Mouse (Mus musculus) intestine, postnatal 0 days (tissue): Measurements from ENCODE around the gene Mfsd6l. TPM values are rescaled to one million over a fixed set of nuclear protein-coding genes. Genes with fewer than 3 reads are reported as not detected.

Experiments
- ATAC-seq: fragments of 200-750 bp; cut with Nextera tagmentation; 2 replicates; pipeline ENCODE4 v1.8.0; 2017; ENCODE audit warnings: mild to moderate bottlenecking, moderate TSS enrichment, moderate library complexity
- H3K27ac ChIP-seq: fragments of 300-500 bp; sonication (generic); 2 replicates; pipeline ENCODE4 v1.5.1; 2014; ENCODE audit warnings: mild to moderate bottlenecking, low read depth, low read length, moderate library complexity
- H3K27me3 ChIP-seq: fragments of 300-500 bp; sonication (generic); replicated peaks from 2 replicates; pipeline ENCODE4 v1.6.1; 2014; ENCODE audit warnings: low read length, mixed read lengths; ENCODE audit not compliant: control insufficient read depth, insufficient read depth
- H3K36me3 ChIP-seq: fragments of 300-500 bp; sonication (generic); 2 replicates; pipeline ENCODE4 v1.6.1; 2014; ENCODE audit warnings: mild to moderate bottlenecking, moderate library complexity; ENCODE audit not compliant: control insufficient read depth, insufficient read depth
- H3K4me1 ChIP-seq: fragments of 300-500 bp; sonication (generic); replicated peaks from 2 replicates; pipeline ENCODE4 v1.6.1; 2014; ENCODE audit warnings: antibody characterized with exemption, low read length, mixed read lengths; ENCODE audit not compliant: control insufficient read depth, insufficient read depth
- H3K4me2 ChIP-seq: fragments of 300-500 bp; sonication (generic); replicated peaks from 2 replicates; pipeline ENCODE4 v1.6.1; 2014; ENCODE audit warnings: low read depth, mild to moderate bottlenecking, moderate library complexity
- H3K4me3 ChIP-seq: fragments of 300-500 bp; sonication (generic); 2 replicates; pipeline ENCODE4 v1.5.1; 2014; ENCODE audit warnings: low read depth, low read length
- H3K9ac ChIP-seq: fragments of 300-500 bp; sonication (generic); 2 replicates; pipeline ENCODE4 v1.6.1; 2014; ENCODE audit warnings: mild to moderate bottlenecking, low read depth, low read length
- H3K9me3 ChIP-seq: fragments of 300-500 bp; sonication (generic); 2 replicates; pipeline ENCODE4 v1.6.1; 2016; ENCODE audit warnings: mixed run types; ENCODE audit not compliant: control insufficient read depth
- CTCF ChIP-seq: sonication (generic); IDR thresholded peaks from 2 replicates; pipeline ENCODE4 v1.5.1; 2016; ENCODE audit warnings: low read depth, mild to moderate bottlenecking, control low read depth, antibody characterized with exemption, moderate library complexity
- WGBS: fragments of 180-500 bp; shearing (Covaris S2); extraction: QIAGEN DNeasy Blood & Tissue Kit; methylation state at CpG from one replicate; pipeline ENCODE4 v1.1.7; 2014; 5-methylcytosine and 5-hydroxymethylcytosine counted together
- polyA plus RNA-seq: library from polyadenylated mRNA; unstranded; fragments of >200 nt; fragmentation: Nextera tagmentation; extraction: Ambion mirVana; gene quantifications from 2 replicates; pipeline ENCODE4 v1.2.1, GENCODE M21; 2015

The Mfsd6l gene
- 7.7 and 8.3 TPM in 2 replicates for polyA plus RNA-seq

DNA sequence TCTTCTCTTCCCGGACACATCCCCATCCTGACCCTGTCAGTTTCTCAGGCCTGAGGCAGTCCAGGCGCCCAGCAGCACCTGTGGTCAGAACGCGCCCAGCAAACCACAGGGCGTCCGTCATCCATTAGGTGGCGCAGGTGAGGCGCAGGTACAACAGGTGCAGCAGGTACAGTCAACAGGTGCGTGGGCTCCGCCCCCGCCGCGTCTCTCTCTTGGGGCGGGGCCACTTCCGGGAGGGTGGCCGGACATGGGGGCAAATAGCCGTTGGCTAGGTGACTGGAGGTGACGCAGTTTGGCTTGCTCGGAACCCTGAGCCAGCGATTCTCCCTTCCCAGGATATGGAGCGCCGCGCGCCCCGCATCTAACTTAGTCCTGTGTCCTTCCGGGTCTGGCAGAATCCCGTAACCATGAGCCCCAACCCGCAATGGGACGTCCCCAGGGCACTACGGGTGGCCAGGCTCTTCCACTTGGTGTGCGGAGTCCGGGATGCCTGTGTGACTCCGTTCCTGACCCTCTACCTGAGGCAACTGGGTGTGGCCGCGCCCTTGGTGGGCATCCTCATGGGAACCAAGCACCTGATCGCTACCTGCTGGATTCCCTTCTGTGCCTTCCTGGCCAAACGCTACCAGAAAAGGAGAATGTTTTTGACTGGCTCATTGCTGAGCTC, at the start of gene Mfsd6l:
Gene Mfsd6l (plus strand): TSS at position 269 of the 667 bp plus-strand sequence.
- 7% methylated on average over 37 of the region's 37 CpGs for WGBS
- no peaks in the 10 kb centered on the region for H3K9me3 ChIP-seq
- peak within 1 kb of the TSS; percentile 46 for H3K4me3 ChIP-seq
- peak; percentile 98 for TF ChIP-seq CTCF
- H3K36me3 ChIP-seq: no peaks in the 10 kb centered on the region
- ATAC-seq: peak; percentile 92
- no peaks in the 10 kb centered on the region for H3K27me3 ChIP-seq
- H3K4me1 ChIP-seq: 0 out of 2 replicates have a peak, but pooled peaks cover 4% of the 10 kb centered on the region
- peak within 1 kb of the TSS; percentile 72 for H3K4me2 ChIP-seq
- peak within 1 kb of the TSS; percentile 53 for H3K9ac ChIP-seq
- H3K27ac ChIP-seq: peak within 1 kb of the TSS; percentile 54; the same call in 1 of the 2 replicates

DNA sequence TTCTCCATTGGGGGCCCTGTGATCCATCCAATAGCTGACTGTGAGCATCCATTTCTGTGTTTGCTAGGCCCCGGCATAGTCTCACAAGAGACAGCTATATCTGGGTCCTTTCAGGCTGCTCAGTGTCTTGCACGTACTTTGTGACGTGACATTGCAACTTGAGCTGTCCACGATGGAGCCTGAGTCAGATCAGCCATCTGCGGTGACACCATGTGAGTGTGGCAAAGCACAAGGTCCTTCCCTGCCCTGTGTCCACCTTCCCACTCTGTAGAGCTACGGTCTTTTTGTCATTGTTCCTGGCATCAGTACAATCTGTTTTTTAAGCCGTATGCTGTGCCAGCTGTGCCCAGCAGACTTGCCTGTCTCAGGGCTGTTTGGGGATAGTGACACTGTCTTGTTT, 48.7 kb upstream of the Mfsd6l start:
- Histone ChIP-seq H3K4me3 (no peak overlapping the region), H3K4me1 (no peaks in the 10 kb centered on the region), H3K27ac (no peak overlapping the region), H3K4me2 (no peak overlapping the region), H3K36me3 (no peaks in the 10 kb centered on the region), H3K9me3 (no peaks in the 10 kb centered on the region), H3K9ac (no peak overlapping the region), H3K27me3 (no peaks in the 10 kb centered on the region)
- WGBS: 92% methylated on average over 7 of the region's 7 CpGs
- TF ChIP-seq CTCF: no peak
- ATAC-seq: no peak

DNA sequence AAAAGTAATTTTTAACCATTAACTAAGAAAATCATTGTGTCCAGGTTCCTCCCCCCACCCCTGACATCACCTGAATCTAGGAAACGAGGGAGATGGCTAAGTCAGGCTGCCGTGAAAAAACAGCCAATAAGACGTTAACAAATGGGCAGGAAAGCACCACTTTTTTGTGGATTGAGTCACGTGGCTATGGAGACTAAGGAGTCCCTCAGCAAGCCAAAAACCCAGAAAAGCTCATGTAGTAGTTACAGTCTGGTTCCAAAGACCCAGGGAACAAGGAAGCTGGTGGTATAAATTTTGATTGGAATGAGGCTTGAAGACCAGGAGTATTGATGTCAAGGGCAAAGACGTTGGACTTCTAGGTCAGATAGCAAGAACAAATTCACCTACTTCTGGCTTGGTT, 47.4 kb upstream of the Mfsd6l start:
- no peak for ATAC-seq
- WGBS: 61% methylated on average over 5 of the region's 5 CpGs
- H3K9ac ChIP-seq: no peak overlapping the region

DNA sequence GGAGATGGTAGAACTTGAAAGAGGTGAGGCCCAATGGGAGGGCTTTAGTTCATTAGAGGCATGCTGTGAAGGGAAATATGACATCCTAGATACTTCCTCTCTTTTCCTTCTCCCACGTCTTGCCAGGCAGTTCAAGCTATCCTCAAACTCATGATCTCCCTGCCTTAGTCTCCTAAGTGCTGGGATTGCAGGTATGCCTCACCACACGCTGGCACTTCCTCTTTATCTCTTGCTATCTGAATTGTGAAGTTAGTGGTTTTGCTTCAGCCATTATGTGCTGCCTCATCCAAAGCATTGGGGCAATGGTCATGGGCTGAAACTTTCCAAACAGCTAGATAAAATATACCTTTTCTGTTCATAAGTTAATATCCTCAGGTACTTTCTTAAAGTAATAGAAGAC, 46.8 kb upstream of the Mfsd6l start:
- H3K9ac ChIP-seq: no peak overlapping the region
- no peaks in the 10 kb centered on the region for H3K9me3 ChIP-seq
- no peak overlapping the region for H3K4me3 ChIP-seq
- no peak for ATAC-seq
- no peak overlapping the region for H3K27ac ChIP-seq
- H3K4me2 ChIP-seq: no peak overlapping the region
- H3K36me3 ChIP-seq: no peaks in the 10 kb centered on the region
- WGBS: 56% methylated on average over 2 of the region's 2 CpGs
- no peaks in the 10 kb centered on the region for H3K4me1 ChIP-seq
- no peak for TF ChIP-seq CTCF
- H3K27me3 ChIP-seq: no peaks in the 10 kb centered on the region

More for the DNA sequence above, 47.4 kb upstream of the Mfsd6l start:
- no peak overlapping the region for H3K27ac ChIP-seq
- H3K4me1 ChIP-seq: no peaks in the 10 kb centered on the region
- H3K9me3 ChIP-seq: no peaks in the 10 kb centered on the region
- H3K4me3 ChIP-seq: no peak overlapping the region
- H3K4me2 ChIP-seq: no peak overlapping the region
- no peaks in the 10 kb centered on the region for H3K36me3 ChIP-seq
- no peaks in the 10 kb centered on the region for H3K27me3 ChIP-seq
- TF ChIP-seq CTCF: no peak

DNA sequence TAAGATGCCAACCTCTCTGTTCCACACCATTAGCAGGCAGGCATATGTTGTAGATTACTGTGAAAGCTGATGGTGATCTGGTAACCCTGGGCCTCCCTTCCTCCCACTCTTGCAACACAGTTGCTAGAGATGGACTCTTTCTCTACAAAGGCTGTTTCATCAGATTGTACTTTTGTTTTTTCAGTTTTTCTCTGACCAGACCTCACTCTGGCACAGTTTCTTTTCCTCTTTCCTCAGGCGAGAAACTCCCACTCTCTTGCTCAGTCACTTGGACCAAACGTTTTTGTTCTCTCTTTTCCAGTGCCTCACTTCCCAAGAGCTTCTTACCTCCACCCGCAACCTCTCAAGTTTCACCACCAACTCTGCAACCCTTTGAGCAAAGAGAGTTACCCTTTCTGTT, 42.0 kb upstream of the Mfsd6l start:
- no peak overlapping the region for H3K9ac ChIP-seq
- no peaks in the 10 kb centered on the region for H3K27me3 ChIP-seq
- WGBS: 48% methylated on average over 3 of the region's 3 CpGs
- no peak overlapping the region for H3K27ac ChIP-seq
- no peak overlapping the region for H3K4me2 ChIP-seq
- no peak for ATAC-seq
- no peaks in the 10 kb centered on the region for H3K36me3 ChIP-seq
- no peaks in the 10 kb centered on the region for H3K4me1 ChIP-seq
- no peak for TF ChIP-seq CTCF
- H3K4me3 ChIP-seq: no peak overlapping the region
- H3K9me3 ChIP-seq: no peaks in the 10 kb centered on the region

DNA sequence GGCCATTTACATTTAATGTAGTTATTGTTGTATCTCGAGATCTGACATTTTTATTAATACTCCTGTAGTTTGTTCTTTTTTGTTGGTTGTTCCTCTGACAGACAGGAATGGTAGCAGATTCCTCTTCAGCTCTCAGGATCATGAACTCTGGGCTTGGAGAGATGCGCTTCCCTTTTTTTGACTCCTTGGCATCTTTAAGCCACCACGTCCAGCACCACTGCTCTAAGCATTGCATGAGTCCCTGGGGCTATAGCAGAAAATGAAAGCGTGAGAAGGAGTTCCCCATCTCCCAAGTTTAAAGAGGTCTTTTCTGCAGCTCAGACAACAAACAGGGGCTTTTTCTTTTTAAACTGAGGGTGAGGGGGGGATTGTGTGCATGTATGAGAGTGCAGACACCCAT, 36.6 kb upstream of the Mfsd6l start:
- no peak for ATAC-seq
- no peak overlapping the region for H3K4me3 ChIP-seq
- WGBS: 96% methylated on average over 4 of the region's 4 CpGs
- TF ChIP-seq CTCF: no peak
- no peaks in the 10 kb centered on the region for H3K36me3 ChIP-seq
- no peaks in the 10 kb centered on the region for H3K4me1 ChIP-seq
- H3K9me3 ChIP-seq: no peaks in the 10 kb centered on the region
- H3K9ac ChIP-seq: no peak overlapping the region
- H3K27ac ChIP-seq: no peak overlapping the region
- H3K27me3 ChIP-seq: no peaks in the 10 kb centered on the region
- H3K4me2 ChIP-seq: no peak overlapping the region
